Comparison of ENCODE assay signal across 8 mouse cellular contexts in genomic region chr7:38061060-38061970, GRCm38 (mm10). TPM values are rescaled to one million over a fixed set of nuclear protein-coding genes. Genes with fewer than 3 reads are reported as not detected.
DNase-seq lines count a peak whose midpoint lies in the region; ATAC-seq and TF ChIP-seq lines count a peak whose summit lies in the region.

No protein-coding gene starts in this region.

- no peak overlapping the region for H3K27ac ChIP-seq in cerebellum, adult 2 months (ENCODE audit: insufficient read depth, low read length)
- peak overlapping the region; percentile 60; the same call in 1 of the 2 replicates for H3K27ac ChIP-seq in forebrain, postnatal 0 days (ENCODE audit: low read depth, low read length)
- H3K27ac ChIP-seq in lung, embryonic 14.5 days (ENCODE audit: low read depth): peak overlapping the region; percentile 67; the same call in 1 of the 2 replicates
- no peak overlapping the region; the same call in 1 of the 2 replicates for H3K27ac ChIP-seq in olfactory bulb, adult 2 months (ENCODE audit: insufficient read depth, low read depth, low read length)
- no peak overlapping the region for H3K27ac ChIP-seq in thymus, adult 2 months (ENCODE audit: control insufficient read depth, insufficient read depth, low read length)

- H3K4me1 ChIP-seq in cerebellum, adult 2 months (ENCODE audit: control insufficient read depth, insufficient read depth, low read length): peaks cover 3% of the 10 kb centered on the region
- H3K4me1 ChIP-seq in forebrain, postnatal 0 days (ENCODE audit: insufficient read depth): no peaks in the 10 kb centered on the region
- no peaks in the 10 kb centered on the region for H3K4me1 ChIP-seq in lung, embryonic 14.5 days (ENCODE audit: insufficient read depth)
- peaks cover 13% of the 10 kb centered on the region for H3K4me1 ChIP-seq in olfactory bulb, adult 2 months (ENCODE audit: control insufficient read depth, insufficient read depth, low read length)
- peaks cover 5% of the 10 kb centered on the region for H3K4me1 ChIP-seq in thymus, adult 2 months (replicated peaks; ENCODE audit: control insufficient read depth, insufficient read depth, low read length)

- TF ChIP-seq POLR2A in cerebellum, adult 2 months (IDR thresholded peaks at IDR 0.05; ENCODE audit: borderline replicate concordance, insufficient read depth, low read length): no peak
- no peak; the same call in none of the 2 replicates for TF ChIP-seq POLR2A in olfactory bulb, adult 2 months (IDR thresholded peaks at IDR 0.05; ENCODE audit: insufficient read depth, low read depth, low read length)
- TF ChIP-seq POLR2A in thymus, adult 2 months (IDR thresholded peaks at IDR 0.05; ENCODE audit: control insufficient read depth, extremely low read depth, insufficient read depth, low read length, poor library complexity): no peak

- no peaks in the 10 kb centered on the region for H3K9me3 ChIP-seq in forebrain, postnatal 0 days (ENCODE audit: low read length)
- H3K9me3 ChIP-seq in lung, embryonic 14.5 days (ENCODE audit: low read depth, low read length): no peaks in the 10 kb centered on the region

- no peaks in the 10 kb centered on the region for H3K36me3 ChIP-seq in forebrain, postnatal 0 days (ENCODE audit: insufficient read depth)
- no peaks in the 10 kb centered on the region for H3K36me3 ChIP-seq in lung, embryonic 14.5 days (ENCODE audit: insufficient read depth)
- no peaks in the 10 kb centered on the region for H3K36me3 ChIP-seq in thymus, adult 2 months (ENCODE audit: control insufficient read depth, insufficient read depth, low read length)

- H3K4me2 ChIP-seq in forebrain, postnatal 0 days (ENCODE audit: low read depth): peak overlapping the region; percentile 83
- peak overlapping the region; percentile 77 for H3K4me2 ChIP-seq in lung, embryonic 14.5 days

- peak overlapping the region; percentile 36 for H3K4me3 ChIP-seq in cerebellum, adult 2 months (replicated peaks; ENCODE audit: insufficient read depth, low read depth, low read length)
- peak overlapping the region; percentile 58 for H3K4me3 ChIP-seq in forebrain, postnatal 0 days (ENCODE audit: low read depth, low read length)
- peak overlapping the region; percentile 42 for H3K4me3 ChIP-seq in lung, embryonic 14.5 days (ENCODE audit: low read depth, low read length)
- peak overlapping the region; percentile 52 for H3K4me3 ChIP-seq in olfactory bulb, adult 2 months (ENCODE audit: insufficient read depth, low read depth, low read length)
- H3K4me3 ChIP-seq in thymus, adult 2 months (ENCODE audit: control insufficient read depth, insufficient read depth, low read length): peak overlapping the region; percentile 46

- ATAC-seq in forebrain, postnatal 0 days: peak; percentile 91
- peak; percentile 96 for ATAC-seq in lung, embryonic 14.5 days (ENCODE audit: insufficient read depth)

- peak; percentile 74 for DNase-seq in MEL-GATA-1-ER (ENCODE audit: extremely low read depth, low read depth)
- DNase-seq in cerebellum, adult 2 months: peak; percentile 90 to 94
- peak; percentile 93 for DNase-seq in forebrain, postnatal 0 days
- peak; percentile 93 for DNase-seq in heart, postnatal 4 days
- DNase-seq in layer of hippocampus, adult 8-10 months (ENCODE audit: low spot score in 2 of 2): peak; percentile 79 to 88
- peak; percentile 98 for DNase-seq in lung, embryonic 14.5 days
- DNase-seq in thymus, adult 2 months: peak; percentile 89

- no peaks in the 10 kb centered on the region for H3K27me3 ChIP-seq in cerebellum, adult 2 months (ENCODE audit: control insufficient read depth, insufficient read depth, low read length)
- no peaks in the 10 kb centered on the region; the same call in 1 of the 2 replicates for H3K27me3 ChIP-seq in forebrain, postnatal 0 days (ENCODE audit: insufficient read depth, low read length)
- H3K27me3 ChIP-seq in lung, embryonic 14.5 days (ENCODE audit: insufficient read depth, low read length): no peaks in the 10 kb centered on the region
- H3K27me3 ChIP-seq in thymus, adult 2 months (ENCODE audit: control insufficient read depth, insufficient read depth, low read length): no peaks in the 10 kb centered on the region

- H3K9ac ChIP-seq in forebrain, postnatal 0 days: peak overlapping the region; percentile 65
- H3K9ac ChIP-seq in lung, embryonic 14.5 days: peak overlapping the region; percentile 70

- peak; percentile 90 for TF ChIP-seq CTCF in cerebellum, adult 2 months (IDR thresholded peaks at IDR 0.05; ENCODE audit: borderline replicate concordance, insufficient read depth, low read depth, low read length)
- TF ChIP-seq CTCF in forebrain, postnatal 0 days (IDR thresholded peaks at IDR 0.05; ENCODE audit: low read depth): peak; percentile 95
- TF ChIP-seq CTCF in lung, embryonic 14.5 days (IDR thresholded peaks at IDR 0.05; ENCODE audit: low read depth): peak; percentile 93
- TF ChIP-seq CTCF in olfactory bulb, adult 2 months (IDR thresholded peaks at IDR 0.05; ENCODE audit: insufficient read depth, low read depth, low read length): peak; percentile 97
- TF ChIP-seq CTCF in thymus, adult 2 months (IDR thresholded peaks at IDR 0.05; ENCODE audit: borderline replicate concordance, control insufficient read depth, extremely low read depth, insufficient read depth, low read length, poor library complexity): peak; percentile 95

- WGBS in cerebellum, adult 2 months: 2% methylated on average over 57 of the region's 57 CpGs
- 2% methylated on average over 56 of the region's 57 CpGs for WGBS in forebrain, postnatal 0 days
- 1% methylated on average over 56 of the region's 57 CpGs for WGBS in lung, embryonic 14.5 days
- 2% methylated on average over 56 of the region's 57 CpGs for WGBS in olfactory bulb, adult 2 months
- WGBS in thymus, adult 2 months: 7% methylated on average over 57 of the region's 57 CpGs

RNA-seq across cellular contexts. Expression of gene Uri1, which starts 38.0 kb away (rescaled TPM):
- polyA plus RNA-seq in cerebellum, adult 2 months (2012; rRNA removed): 30.3 and 31.4 TPM in 2 replicates
- total RNA-seq in forebrain, postnatal 0 days (2014; rRNA removed): 43.6 and 49.4 TPM in 2 replicates
- polyA plus RNA-seq in forebrain, postnatal 0 days (2015; fragmentation: Nextera tagmentation; extraction: Ambion mirVana): 35.9 and 39.0 TPM in 2 replicates
- total RNA-seq in heart, postnatal 4 days (2021): 10 to 100 TPM; 35.7 to 37.7 TPM
- 10 to 100 TPM; 40.7 to 46.4 (median 43.4) TPM for total RNA-seq in layer of hippocampus, adult 8-10 months (2022)
- 65.1 and 65.7 TPM in 2 replicates for polyA plus RNA-seq in lung, embryonic 14.5 days (2014; fragmentation: Nextera tagmentation; extraction: Ambion mirVana)
- polyA plus RNA-seq in olfactory bulb, adult 2 months (2012; ENCODE audit: insufficient read depth, insufficient read length, low replicate concordance, missing spikeins): not detected in 2 replicates
- 10.3 and 11.4 TPM in 2 replicates for polyA plus RNA-seq in thymus, adult 2 months (2012; rRNA removed)

RNA-seq across cellular contexts. Expression of gene Ccne1, which starts 46.0 kb away (rescaled TPM):
- 19.6 and 20.3 TPM in 2 replicates for polyA plus RNA-seq in cerebellum, adult 2 months (2012; rRNA removed)
- 7.5 and 9.9 TPM in 2 replicates for total RNA-seq in forebrain, postnatal 0 days (2014; rRNA removed)
- 8.3 and 11.8 TPM in 2 replicates for polyA plus RNA-seq in forebrain, postnatal 0 days (2015; fragmentation: Nextera tagmentation; extraction: Ambion mirVana)
- 10 to 100 TPM; 15.9 to 16.7 TPM for total RNA-seq in heart, postnatal 4 days (2021)
- total RNA-seq in layer of hippocampus, adult 8-10 months (2022): 10 to 100 TPM; 13.1 to 17.3 (median 13.9) TPM
- polyA plus RNA-seq in lung, embryonic 14.5 days (2014; fragmentation: Nextera tagmentation; extraction: Ambion mirVana): 76.4 and 79.8 TPM in 2 replicates
- not detected in 2 replicates for polyA plus RNA-seq in olfactory bulb, adult 2 months (2012; ENCODE audit: insufficient read depth, insufficient read length, low replicate concordance, missing spikeins)
- polyA plus RNA-seq in thymus, adult 2 months (2012; rRNA removed): 27.1 and 57.3 TPM in 2 replicates

Comparison
In these comparisons a context has a peak if more than half of its experiments do, and no peak if none do; other contexts are left out.
1. H3K27ac ChIP-seq: peak in forebrain, postnatal 0 days (single experiment) and lung, embryonic 14.5 days (single experiment); none in cerebellum, adult 2 months (single experiment), olfactory bulb, adult 2 months (single experiment) and thymus, adult 2 months (single experiment).
2. Peak in every context shown above with its lines, with median percentiles within 50 percentile points of each other: DNase-seq, H3K4me3 ChIP-seq and CTCF ChIP-seq.